Mouse (Mus musculus) MEL (cell line): ENCODE data around the gene Nars2. TPM values are rescaled to one million over a fixed set of nuclear protein-coding genes. Genes with fewer than 3 reads are reported as not detected.

Experiments used
- DNase-seq: peaks from one replicate; pipeline ENCODE4 v3.0.0; 2011; ENCODE audit warnings: low read depth, low spot score
- H3K27ac ChIP-seq: 2 replicates; pipeline ENCODE4 v1.5.1; 2012; ENCODE audit warnings: low read depth, mild to moderate bottlenecking, control low read depth, low read length, moderate library complexity; ENCODE audit not compliant: control insufficient read depth
- H3K27me3 ChIP-seq, 2 experiments: fragments of 150-350 bp in 1 of 2; sonication (generic) in 1 of 2; 2 replicates each; pipeline ENCODE4 v1.6.1; 2012; ENCODE audit warnings: low read length in 2 of 2, mild to moderate bottlenecking in 2 of 2, improper control_type of control experiment in 1 of 2, moderate library complexity in 1 of 2; ENCODE audit not compliant: insufficient read depth in 2 of 2, control insufficient read depth in 1 of 2
- H3K36me3 ChIP-seq, 2 experiments: 2 replicates each; pipeline ENCODE4 v1.6.1; 2012 to 2014; ENCODE audit warnings: low read length in 2 of 2, improper control_type of control experiment in 1 of 2, inconsistent platforms in 1 of 2, mild to moderate bottlenecking in 1 of 2; ENCODE audit not compliant: insufficient read depth in 2 of 2, control insufficient read depth in 1 of 2
- H3K4me1 ChIP-seq, 2 experiments: fragments of 150-350 bp in 1 of 2; sonication (generic) in 1 of 2; 2 replicates each; pipeline ENCODE4 v1.6.1; 2012; ENCODE audit warnings: low read length in 2 of 2, improper control_type of control experiment in 1 of 2, mild to moderate bottlenecking in 1 of 2; ENCODE audit not compliant: insufficient read depth in 2 of 2, control insufficient read depth in 1 of 2
- H3K4me3 ChIP-seq, 2 experiments: fragments of 150-350 bp in 1 of 2; sonication (generic) in 1 of 2; 2 replicates each; pipeline ENCODE4 v1.5.1; 2012; ENCODE audit warnings: low read depth in 2 of 2, low read length in 2 of 2, mild to moderate bottlenecking in 2 of 2, moderate library complexity in 2 of 2, control low read depth in 1 of 2, improper control_type of control experiment in 1 of 2; ENCODE audit not compliant: control insufficient read depth in 1 of 2, insufficient read depth in 1 of 2
- H3K79me2 ChIP-seq: 2 replicates; pipeline ENCODE4 v1.6.1; 2012; ENCODE audit warnings: mild to moderate bottlenecking, low read length, moderate library complexity; ENCODE audit not compliant: control insufficient read depth, poor library complexity, insufficient read depth
- H3K9ac ChIP-seq: 2 replicates; pipeline ENCODE4 v1.6.1; 2012; ENCODE audit warnings: low read depth, mild to moderate bottlenecking, control low read depth, low read length, moderate library complexity; ENCODE audit not compliant: control insufficient read depth, poor library complexity, severe bottlenecking
- H3K9me3 ChIP-seq: fragments of 150-350 bp; sonication (generic); replicated peaks from 2 replicates; pipeline ENCODE4 v1.6.1; 2012; ENCODE audit warnings: mild to moderate bottlenecking, low read length, improper control_type of control experiment, moderate library complexity; ENCODE audit not compliant: insufficient read depth
- ELF1 ChIP-seq: IDR thresholded peaks from 2 replicates; pipeline ENCODE4 v1.6.1; 2014; ENCODE audit warnings: low read depth, mild to moderate bottlenecking, inconsistent platforms, low read length, improper control_type of control experiment, moderate library complexity
- EP300 ChIP-seq, 2 experiments: IDR thresholded peaks; 2 replicates each; pipeline ENCODE4 v1.6.1; 2011; ENCODE audit warnings: improper control_type of control experiment in 2 of 2, low read length in 2 of 2, low read depth in 1 of 2, mild to moderate bottlenecking in 1 of 2
- GABPA ChIP-seq: IDR thresholded peaks from 2 replicates; pipeline ENCODE4 v1.6.1; 2012; ENCODE audit warnings: low read depth, mild to moderate bottlenecking, inconsistent platforms, low read length, improper control_type of control experiment, moderate library complexity
- GATA1 ChIP-seq: IDR thresholded peaks from 2 replicates; pipeline ENCODE4 v1.6.1; 2011; ENCODE audit warnings: low read depth, low read length, improper control_type of control experiment
- HCFC1 ChIP-seq: IDR thresholded peaks from 2 replicates; pipeline ENCODE4 v1.6.1; 2012; ENCODE audit warnings: low read depth, mild to moderate bottlenecking, inconsistent platforms, low read length, improper control_type of control experiment, moderate library complexity
- JUND ChIP-seq: IDR thresholded peaks from 2 replicates; pipeline ENCODE4 v1.6.1; 2011; ENCODE audit warnings: low read depth, mild to moderate bottlenecking, improper control_type of control experiment, low read length
- MAFK ChIP-seq: IDR thresholded peaks from 2 replicates; pipeline ENCODE4 v1.6.1; 2011; ENCODE audit warnings: low read depth, mild to moderate bottlenecking, low read length, improper control_type of control experiment, borderline replicate concordance
- MAZ ChIP-seq: IDR thresholded peaks from 2 replicates; pipeline ENCODE4 v1.6.1; 2012; ENCODE audit warnings: low read depth, mild to moderate bottlenecking, inconsistent platforms, low read length, improper control_type of control experiment
- MEF2A ChIP-seq: IDR thresholded peaks from 2 replicates; pipeline ENCODE4 v1.6.1; 2014; ENCODE audit warnings: low read depth, mild to moderate bottlenecking, inconsistent platforms, low read length, improper control_type of control experiment; ENCODE audit not compliant: poor library complexity, insufficient replicate concordance, severe bottlenecking; ENCODE audit errors: extremely low read depth
- POLR2AphosphoS2 ChIP-seq: IDR thresholded peaks from 2 replicates; pipeline ENCODE4 v1.6.1; 2011; ENCODE audit warnings: low read length, improper control_type of control experiment
- POLR2AphosphoS5 ChIP-seq: IDR thresholded peaks from 2 replicates; pipeline ENCODE4 v1.6.1; 2012; ENCODE audit warnings: low read depth, borderline replicate concordance, mild to moderate bottlenecking, inconsistent platforms, low read length, moderate library complexity, mixed read lengths
- RCOR1 ChIP-seq: IDR thresholded peaks from 2 replicates; pipeline ENCODE4 v1.6.1; 2012; ENCODE audit warnings: low read depth, mild to moderate bottlenecking, inconsistent platforms, low read length, improper control_type of control experiment
- SIN3A ChIP-seq: IDR thresholded peaks from 2 replicates; pipeline ENCODE4 v1.6.1; 2012; ENCODE audit warnings: low read length, improper control_type of control experiment, inconsistent platforms
- SMC3 ChIP-seq: IDR thresholded peaks from 2 replicates; pipeline ENCODE4 v1.6.1; 2011; ENCODE audit warnings: low read depth, low read length, improper control_type of control experiment
- TBP ChIP-seq: IDR thresholded peaks from 2 replicates; pipeline ENCODE4 v1.8.0; 2011; ENCODE audit warnings: low read depth, low read length, improper control_type of control experiment
- TCF12 ChIP-seq: IDR thresholded peaks from 2 replicates; pipeline ENCODE4 v1.6.1; 2014; ENCODE audit warnings: low read depth, mild to moderate bottlenecking, inconsistent platforms, low read length, improper control_type of control experiment, moderate library complexity
- UBTF ChIP-seq: IDR thresholded peaks from 2 replicates; pipeline ENCODE4 v1.6.1; 2012; ENCODE audit warnings: low read depth, mild to moderate bottlenecking, inconsistent platforms, low read length, improper control_type of control experiment, moderate library complexity, borderline replicate concordance; ENCODE audit not compliant: insufficient read depth
- USF1 ChIP-seq: IDR thresholded peaks from 2 replicates; pipeline ENCODE4 v1.6.1; 2014; ENCODE audit warnings: low read depth, mild to moderate bottlenecking, inconsistent platforms, low read length, improper control_type of control experiment, moderate library complexity
- USF2 ChIP-seq, 2 experiments: IDR thresholded peaks; 2 replicates each; pipeline ENCODE4 v1.6.1; 2011 to 2012; ENCODE audit warnings: improper control_type of control experiment in 2 of 2, low read length in 2 of 2, borderline replicate concordance in 1 of 2, inconsistent platforms in 1 of 2, low read depth in 1 of 2, mild to moderate bottlenecking in 1 of 2; ENCODE audit not compliant: insufficient read depth in 1 of 2
- ZC3H11A ChIP-seq: IDR thresholded peaks from 2 replicates; pipeline ENCODE4 v1.6.1; 2012; ENCODE audit warnings: low read depth, mild to moderate bottlenecking, inconsistent platforms, low read length, improper control_type of control experiment
- ZKSCAN1 ChIP-seq: IDR thresholded peaks from 2 replicates; pipeline ENCODE4 v1.6.1; 2012; ENCODE audit warnings: low read depth, mild to moderate bottlenecking, inconsistent platforms, low read length, improper control_type of control experiment, moderate library complexity
- ZNF384 ChIP-seq: IDR thresholded peaks from 2 replicates; pipeline ENCODE4 v1.6.1; 2012; ENCODE audit warnings: low read depth, mild to moderate bottlenecking, inconsistent platforms, low read length, improper control_type of control experiment
- polyA plus RNA-seq, 2 experiments: library from polyadenylated mRNA; stranded (reverse) in 1 of 2; unstranded in 1 of 2; fragments of >175 nt in 1 of 2; fragments of >200 nt in 1 of 2; gene quantifications; 2 replicates each; pipeline versions ENCODE4 v1.2.1 to v1.2.4; 2012; ENCODE audit warnings: low replicate concordance in 2 of 2, low read depth in 1 of 2; ENCODE audit not compliant: insufficient read length in 2 of 2, insufficient read depth in 1 of 2, missing spikeins in 1 of 2
- total RNA-seq: library from RNA; depleted of rRNA; stranded (reverse); fragments of 300-350 nt; gene quantifications from 2 replicates; pipeline ENCODE4 v1.2.3, GENCODE M21; 2012

Gene Nars2
- total and polyA plus RNA-seq, 3 experiments = 14.7 to 22.9 TPM; not detected in 1

- Histone ChIP-seq H3K27ac (peak overlapping the region; percentile 41; the same call in 1 of the 2 replicates), H3K27me3 (no peaks in the 10 kb centered on the region), H3K4me3 (no peak overlapping the region; a peak in 1 of 4 replicates), H3K9ac (peak overlapping the region; percentile 54), H3K36me3 (peaks cover 0 to 20% of the 10 kb centered on the region in 2 experiments; a peak in 2 of 4 replicates), H3K9me3 (no peaks in the 10 kb centered on the region), H3K4me1 (peaks cover 0 to 16% of the 10 kb centered on the region in 2 experiments; a peak in 3 of 4 replicates), H3K79me2 (peaks cover 19% of the 10 kb centered on the region)
- TF ChIP-seq USF1 (no peak), ZC3H11A (no peak), SMC3 (no peak), RCOR1 (no peak), MAZ (no peak), USF2 (IDR thresholded peaks at IDR 0.05; ENCODE audit: borderline replicate concordance in 1 of 2, insufficient read depth in 1 of 2, low read depth in 1 of 2, low read length in 2 of 2) (no peak), HCFC1 (no peak), MAFK (no peak), JUND (no peak), TCF12 (no peak), GATA1 (no peak), GABPA (no peak), TBP (no peak), ELF1 (no peak)
- no peak for DNase-seq
Observed at GRCm38 (mm10) chr7:97079651-97080365, 128.5 kb downstream of the Nars2 start.

GRCm38 (mm10) chr7:97080621-97081241 is 129.4 kb downstream of the Nars2 start:
- peaks cover 0 to 17% of the 10 kb centered on the region in 2 experiments; a peak in 3 of 4 replicates for H3K4me1 ChIP-seq
- H3K9ac ChIP-seq = peak overlapping the region; percentile 91
- TF ChIP-seq MAZ (0 out of 2 replicates have a peak, but pooled peaks have one; percentile 13), EP300 (IDR thresholded peaks at IDR 0.05; ENCODE audit: low read depth in 1 of 2, low read length in 2 of 2) (no peak), MEF2A (no peak), POLR2AphosphoS5 (no peak), ZKSCAN1 (peak; percentile 96), POLR2AphosphoS2 (no peak), ZNF384 (no peak), ELF1 (no peak), UBTF (no peak), SIN3A (peak; percentile 2; the same call in 1 of the 2 replicates)
- peak overlapping the region; percentile 77 to 95 for H3K4me3 ChIP-seq
- peak overlapping the region; percentile 73 for H3K27ac ChIP-seq
- H3K9me3 ChIP-seq = no peaks in the 10 kb centered on the region
- DNase-seq = no peak
- H3K79me2 ChIP-seq = peaks cover 21% of the 10 kb centered on the region
- no peaks in the 10 kb centered on the region for H3K27me3 ChIP-seq
- peaks cover 0 to 27% of the 10 kb centered on the region in 2 experiments; a peak in 2 of 4 replicates for H3K36me3 ChIP-seq
